Mouse (Mus musculus) heart, adult 11 months (tissue): ENCODE results near the gene Ubald2.

ENCODE experiments used
- DNase-seq: peaks from one replicate; pipeline ENCODE4 v3.0.0; 2022

The Ubald2 gene

DNA sequence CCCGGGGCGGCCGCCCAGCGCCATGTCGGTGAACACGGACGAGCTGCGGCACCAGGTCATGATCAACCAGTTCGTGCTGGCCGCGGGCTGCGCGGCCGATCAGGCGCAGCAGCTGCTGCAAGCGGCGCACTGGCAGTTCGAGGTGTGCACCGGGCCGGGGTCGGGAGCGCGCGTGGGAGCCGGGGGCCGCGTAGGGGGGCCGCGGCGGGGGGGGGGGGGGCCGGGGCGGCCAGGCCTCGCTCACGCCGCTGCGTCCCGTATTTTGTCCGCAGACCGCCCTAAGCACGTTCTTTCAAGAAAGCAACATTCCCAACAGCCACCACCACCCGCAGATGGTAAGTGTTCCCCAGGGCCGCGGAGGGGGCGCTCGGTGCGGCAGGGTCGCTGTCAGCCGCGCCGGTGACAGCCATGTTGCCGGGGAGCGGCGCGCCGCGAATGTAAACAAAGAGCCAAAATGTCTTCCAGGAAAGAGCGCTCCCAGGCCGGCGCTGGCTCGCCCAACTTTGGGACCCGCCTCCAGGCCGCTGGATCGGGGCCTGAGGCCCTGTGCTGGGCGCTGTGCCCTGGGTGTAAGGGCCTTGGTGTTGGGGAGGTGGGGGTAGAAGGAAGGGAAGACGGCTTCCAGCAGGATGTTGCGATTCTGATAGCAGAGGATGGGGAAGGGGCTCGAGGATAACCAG, 533 bp downstream of the Ubald2 start:
- peak; percentile 98 for DNase-seq

DNA sequence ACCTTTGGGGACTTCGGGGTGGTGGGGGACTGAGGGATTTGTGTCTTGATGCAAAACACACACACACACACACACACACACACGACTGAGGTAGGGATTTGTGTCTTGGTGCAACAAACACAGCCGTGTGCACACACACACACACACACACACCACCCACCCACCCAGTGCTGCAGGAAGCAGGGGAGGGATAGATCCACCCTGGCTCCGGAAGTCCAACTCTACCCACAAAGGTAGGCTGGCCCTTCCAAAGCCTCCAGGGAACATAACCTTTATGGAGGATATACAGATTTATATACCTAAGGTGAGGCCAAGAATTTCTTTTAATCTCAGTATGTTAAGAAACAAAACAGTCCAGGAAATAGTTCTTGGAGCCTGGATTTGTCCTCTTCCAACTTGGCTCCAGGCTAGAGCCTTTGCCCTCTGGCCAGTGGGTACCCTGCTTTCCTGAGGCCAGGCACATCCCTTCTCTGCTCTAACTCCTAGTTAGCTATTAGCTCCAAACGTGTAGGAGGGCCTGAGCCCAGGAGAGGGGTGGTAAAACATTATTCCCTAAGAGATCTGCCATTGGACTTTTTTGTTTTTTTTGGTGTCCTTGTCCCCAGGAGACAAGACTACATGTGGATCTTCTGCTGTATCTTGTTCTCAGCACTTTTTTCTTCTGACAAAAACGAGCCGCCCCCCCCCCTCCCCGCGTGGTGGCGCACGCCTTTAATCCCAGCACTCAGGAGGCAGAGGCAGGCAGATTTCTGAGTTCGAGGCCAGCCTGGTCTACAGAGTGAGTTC, 1.3 kb downstream of the Ubald2 start:
- no peak for DNase-seq

DNA sequence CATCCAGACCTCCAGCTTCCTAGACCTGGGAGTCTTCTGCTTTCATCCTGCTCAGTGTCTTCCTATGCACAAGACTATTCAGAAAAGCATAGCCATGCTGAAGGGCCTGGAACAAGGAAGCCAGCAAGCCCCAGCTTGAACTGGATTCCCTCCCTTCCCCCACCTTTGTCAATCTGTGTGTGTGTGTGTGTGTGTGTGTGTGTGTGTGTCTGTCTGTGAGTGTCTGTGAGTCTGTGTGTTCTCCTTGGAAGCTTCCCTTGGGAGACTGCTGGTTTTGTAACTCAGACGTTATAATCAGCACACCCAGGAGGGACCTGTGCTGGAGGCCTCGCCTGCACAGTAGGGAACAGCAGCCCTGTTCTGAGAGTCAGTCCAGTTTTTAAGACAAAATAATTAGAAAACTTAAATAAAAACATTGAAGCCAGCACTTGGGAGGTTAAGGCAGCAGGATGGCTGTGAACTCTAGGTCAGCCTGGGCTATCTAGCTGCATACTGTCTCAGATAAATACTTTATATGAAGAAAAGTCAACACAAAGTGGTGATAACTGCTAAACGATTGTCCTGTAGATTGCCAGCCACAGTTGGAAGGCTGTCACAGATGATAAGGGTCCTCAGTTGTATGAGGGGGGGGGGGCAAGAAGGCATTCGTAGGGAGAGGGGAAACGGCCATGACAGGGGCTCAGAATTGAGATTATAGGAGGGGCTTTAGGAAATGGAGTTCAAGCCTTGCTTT, 2.3 kb downstream of the Ubald2 start:
- no peak for DNase-seq

DNA sequence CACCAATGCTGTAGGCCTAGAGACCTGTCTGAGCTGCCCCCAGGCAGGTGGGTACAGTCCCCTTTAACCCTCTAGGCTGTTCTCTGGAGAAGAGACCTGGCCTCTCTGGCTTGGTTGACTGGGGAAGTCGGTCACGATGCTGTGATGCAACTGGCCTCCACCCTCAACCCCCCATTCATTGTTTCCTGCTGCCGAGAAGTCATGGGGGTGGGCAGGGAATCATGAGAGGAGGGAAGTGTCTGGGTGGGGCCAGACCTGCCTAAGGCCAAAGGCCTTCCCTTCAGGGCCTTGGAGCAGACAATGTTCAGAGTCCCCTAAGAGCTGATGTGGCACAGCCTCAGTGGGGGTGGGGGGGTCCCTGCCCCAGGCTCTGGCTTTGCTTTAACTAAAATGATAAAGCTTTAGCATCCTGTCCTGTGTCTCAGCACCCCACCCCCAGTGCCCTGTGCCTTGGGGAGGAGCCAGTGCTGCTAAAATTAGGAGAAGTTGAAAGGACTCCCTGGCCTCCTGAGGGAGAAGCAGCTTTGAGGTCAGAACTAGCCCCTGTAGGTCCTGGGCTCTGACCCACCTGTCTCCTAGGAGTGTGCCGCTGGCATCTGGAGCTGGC, 2.9 kb downstream of the Ubald2 start:
- DNase-seq: peak; percentile 98

DNA sequence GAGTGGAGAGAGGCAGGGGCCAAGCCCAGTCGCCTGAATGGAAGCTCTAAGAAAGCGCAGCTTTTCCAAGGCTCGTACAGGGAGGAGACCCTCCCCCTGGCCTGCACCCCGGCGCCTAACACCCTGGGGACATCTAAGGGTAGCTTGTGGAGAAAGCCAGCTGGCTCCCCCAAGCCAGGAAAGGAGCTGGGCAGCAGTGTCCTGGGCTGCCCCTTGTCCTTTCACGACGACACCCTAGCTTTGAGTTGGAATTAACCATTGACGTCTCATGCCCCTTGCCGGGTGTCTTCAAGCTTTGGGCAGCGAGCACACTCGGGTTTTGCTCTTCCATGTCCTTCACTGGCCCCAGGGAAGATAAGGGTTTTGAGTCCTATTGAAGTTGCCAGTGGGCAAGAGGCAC, 3.6 kb downstream of the Ubald2 start:
- DNase-seq: no peak

DNA sequence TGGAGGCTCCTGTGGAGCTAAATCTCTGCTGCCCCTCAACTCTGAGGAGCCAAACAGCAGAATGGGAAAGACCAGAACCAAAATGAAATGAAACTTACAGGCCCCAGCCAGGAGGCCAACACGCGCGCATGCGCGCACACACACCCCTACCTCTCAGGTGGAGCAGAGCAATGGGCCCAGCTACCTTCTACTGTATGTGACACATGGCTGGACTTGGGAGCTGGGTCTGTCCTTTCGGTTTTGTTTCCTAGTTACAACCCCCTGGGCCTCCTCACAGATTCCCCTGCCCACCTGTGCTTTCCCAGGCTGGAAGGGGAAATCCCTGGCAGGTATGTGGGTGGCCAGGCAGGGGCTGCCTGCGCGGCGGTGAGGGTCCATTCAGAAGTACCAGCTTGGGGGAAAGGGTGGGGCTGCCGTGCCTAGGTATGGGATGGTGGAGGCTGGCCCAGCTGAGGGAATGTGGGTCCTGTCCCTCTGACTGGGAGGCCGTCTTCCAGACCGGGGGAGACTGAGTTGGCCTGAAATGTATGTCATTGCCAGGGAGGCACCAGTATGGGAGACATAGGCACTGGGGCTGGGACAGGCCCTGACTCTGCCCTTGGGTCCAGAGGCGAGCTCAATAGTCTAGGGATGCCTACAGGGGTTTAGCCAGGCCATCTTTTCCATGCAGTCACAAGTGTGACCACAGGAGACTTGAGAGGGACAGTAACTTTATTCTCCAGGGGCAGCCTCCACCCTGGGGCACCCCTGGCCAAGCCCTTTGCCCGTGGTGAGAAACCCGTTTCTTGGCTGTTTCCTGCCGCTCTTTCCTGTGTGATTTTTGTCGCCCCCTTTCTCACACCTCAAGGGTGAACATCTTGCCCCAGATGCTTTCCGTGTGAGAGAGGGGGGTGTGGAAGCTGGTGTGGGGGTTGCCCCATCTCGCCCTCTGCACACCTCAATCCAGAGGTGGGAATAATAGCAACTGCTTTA, 5.7 kb downstream of the Ubald2 start:
- DNase-seq: peak; percentile 91

DNA sequence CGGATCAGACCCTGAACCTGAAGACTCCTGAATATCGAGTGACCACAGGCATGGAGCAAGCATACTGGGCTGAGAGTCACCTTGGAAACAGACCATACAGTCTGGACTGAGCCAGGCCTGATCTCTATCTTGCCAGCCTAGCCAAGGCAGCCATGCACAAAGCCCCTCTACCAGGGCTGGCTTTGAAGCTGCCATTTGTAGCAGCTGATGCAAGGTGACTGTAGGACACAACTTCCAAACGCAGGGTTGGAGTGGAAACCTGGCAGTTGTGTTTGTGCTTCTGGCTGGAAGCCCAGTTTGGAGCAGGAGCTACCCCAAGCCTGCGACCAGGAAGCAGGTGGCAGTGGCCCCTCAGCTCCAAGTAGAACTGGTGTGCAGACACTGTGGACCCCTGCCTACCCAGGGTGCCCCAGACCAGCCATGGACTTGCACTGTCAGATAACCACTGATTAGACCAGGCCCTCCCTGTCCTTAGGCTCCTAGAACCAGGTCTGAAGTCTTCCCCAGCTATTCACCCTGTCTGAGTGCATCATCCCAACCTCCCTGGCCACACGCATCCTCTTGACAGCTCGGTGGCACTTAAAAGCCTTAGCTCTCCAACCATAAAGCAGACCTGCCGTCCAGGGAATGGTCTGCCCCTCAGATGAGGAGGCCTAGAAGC, 6.6 kb downstream of the Ubald2 start:
- peak; percentile 94 for DNase-seq

DNA sequence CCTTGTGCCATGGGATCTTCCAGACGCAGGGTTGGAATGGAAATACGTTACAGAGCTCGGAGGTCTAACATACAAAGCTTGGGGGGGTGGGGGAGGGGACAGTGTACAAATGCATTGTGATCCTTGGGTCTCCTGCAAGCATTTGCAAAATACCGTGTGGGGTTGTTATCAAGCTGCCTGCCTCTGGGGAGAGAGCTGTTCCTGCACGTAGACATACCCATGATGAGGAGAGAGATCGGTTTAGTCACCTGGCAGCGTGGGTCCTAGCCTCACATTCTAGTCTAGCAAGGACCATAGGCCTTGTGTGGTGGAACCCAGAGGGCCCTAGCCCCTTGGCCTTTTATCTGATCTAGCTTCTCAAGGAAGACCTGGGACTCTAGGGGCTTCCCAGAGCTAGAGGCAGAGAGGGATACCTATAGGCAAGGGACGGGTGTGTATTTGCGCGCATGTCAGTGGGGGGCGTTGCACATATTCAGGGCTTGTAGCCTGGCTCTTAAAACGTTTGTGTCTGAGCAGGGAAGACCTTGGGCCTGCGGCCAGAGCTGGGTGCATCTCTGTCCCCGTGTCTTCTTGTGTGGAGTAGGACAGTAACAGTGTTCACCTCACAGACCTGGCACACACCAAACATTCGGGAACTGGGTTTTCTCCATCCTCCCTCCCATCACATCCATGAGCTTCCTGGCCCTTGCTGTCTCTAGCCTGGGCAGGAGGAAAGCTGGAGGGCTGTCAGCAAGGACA, 8.4 kb downstream of the Ubald2 start:
- no peak for DNase-seq

DNA sequence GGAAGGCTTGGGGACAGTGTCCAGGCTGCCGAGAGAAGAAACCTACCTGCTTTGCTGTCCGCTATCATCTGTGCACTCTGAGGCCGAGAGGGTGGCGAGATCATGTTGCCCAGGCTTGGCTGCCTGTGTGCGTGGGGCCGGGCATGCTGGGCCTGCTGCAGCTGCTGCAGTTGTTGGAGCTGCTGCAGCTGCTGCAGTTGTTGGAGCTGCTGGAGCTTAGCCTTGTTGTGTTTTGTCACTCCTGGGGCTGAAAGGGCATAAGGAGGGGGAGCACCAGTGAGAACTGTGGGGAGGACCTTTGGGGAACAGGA, 8.9 kb downstream of the Ubald2 start:
- DNase-seq: no peak

DNA sequence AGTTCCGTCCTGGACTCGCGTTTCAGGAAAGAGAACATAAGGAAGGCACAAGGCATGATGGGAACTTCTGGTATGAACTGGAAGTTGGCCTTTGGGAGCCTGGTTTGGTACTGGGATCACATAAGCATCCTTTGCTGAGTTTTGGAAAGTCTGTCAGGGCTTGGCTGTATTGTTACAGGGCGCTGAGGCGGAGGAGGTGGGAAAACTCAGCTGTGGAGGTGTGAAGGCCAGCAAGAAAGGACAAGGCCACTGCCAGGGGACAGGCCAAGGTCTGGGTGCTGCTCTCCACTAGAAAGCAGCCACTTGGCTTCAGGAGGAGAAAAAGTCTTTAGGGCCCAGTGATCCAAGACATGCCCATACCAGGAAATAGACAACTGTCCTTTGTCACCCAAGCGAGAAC, 9.4 kb downstream of the Ubald2 start:
- no peak for DNase-seq

DNA sequence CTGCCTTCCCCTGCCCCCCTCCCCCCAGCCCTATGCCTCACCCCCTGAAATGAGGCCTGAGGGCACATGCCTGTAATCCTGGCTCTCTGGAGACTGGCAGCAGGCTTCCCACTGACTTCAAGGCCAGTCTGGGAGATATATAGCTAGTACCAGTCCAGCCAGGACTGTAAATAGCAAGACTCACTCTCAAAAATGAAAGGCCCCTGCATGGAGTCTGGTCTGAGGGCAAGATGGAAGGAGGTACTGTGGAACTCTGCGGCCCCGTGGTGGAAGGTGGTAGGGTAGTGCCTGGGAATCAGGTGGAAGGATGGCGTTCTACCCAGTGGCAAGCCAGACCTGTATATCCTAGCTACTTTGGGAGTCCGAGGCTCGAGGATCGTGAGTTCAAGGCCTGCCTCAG, 10.0 kb downstream of the Ubald2 start:
- no peak for DNase-seq

DNA sequence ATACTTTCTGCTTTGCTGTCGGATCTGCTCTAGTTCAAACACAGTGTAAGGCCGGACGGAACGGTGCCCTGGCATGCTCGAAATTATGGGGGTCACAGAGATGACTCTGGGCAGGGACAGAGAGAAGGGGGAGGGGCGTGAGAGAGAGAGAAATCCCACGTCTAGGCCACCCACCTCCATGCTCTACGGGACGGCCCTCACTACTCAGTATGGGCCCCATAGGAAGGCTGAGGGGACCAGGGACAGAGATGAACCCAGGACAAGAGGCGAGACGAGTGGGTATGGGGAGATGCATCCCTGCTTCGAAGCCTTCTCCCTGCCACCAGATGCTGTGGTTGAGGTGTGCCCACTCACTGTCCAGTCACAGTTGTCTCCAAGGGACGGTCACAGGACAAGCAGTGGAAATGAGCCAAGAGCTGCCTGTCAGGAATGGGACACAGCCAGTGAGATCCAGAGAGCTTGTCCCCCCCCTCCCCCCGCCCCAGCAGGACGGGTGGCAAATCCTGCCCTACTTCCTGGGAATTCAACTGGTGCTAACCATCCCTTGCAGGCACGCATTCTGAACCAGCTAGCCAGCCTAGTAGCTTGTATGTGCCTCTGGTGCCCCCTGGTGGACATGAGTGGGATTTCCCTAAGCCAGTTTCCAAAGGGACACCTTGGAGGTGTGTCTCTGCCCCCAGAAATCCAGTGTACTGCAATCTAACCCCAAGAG, 11.9 kb downstream of the Ubald2 start:
- peak; percentile 98 for DNase-seq

DNA sequence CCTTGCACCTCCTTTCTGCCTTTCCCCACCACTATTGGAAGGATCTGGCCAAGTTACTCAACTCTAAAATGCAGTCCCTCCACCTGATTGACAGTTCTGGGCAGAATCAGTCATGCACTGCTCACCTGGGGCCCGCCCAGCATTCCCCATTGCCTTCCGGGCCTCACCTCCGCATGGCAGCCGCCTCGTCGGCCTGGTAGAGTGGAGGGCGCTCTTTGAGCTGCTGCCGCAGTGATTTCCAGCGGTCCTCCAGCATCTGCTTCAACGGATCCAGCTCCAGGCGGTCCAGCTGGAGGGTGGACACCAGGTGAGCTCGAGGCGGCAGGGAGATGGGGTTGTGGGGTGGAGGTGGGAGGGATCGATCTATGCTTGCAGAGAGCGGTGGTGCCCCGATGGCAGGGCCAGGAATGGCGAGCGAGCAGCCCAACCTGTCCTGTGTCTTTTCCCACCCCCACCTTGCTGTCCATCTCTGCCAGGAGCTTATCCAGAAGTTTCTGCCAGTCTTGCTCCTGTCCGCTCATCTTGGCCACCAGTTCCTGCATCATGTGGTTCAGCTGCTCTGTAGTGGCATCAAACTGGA, 12.5 kb downstream of the Ubald2 start:
- DNase-seq: peak; percentile 91

DNA sequence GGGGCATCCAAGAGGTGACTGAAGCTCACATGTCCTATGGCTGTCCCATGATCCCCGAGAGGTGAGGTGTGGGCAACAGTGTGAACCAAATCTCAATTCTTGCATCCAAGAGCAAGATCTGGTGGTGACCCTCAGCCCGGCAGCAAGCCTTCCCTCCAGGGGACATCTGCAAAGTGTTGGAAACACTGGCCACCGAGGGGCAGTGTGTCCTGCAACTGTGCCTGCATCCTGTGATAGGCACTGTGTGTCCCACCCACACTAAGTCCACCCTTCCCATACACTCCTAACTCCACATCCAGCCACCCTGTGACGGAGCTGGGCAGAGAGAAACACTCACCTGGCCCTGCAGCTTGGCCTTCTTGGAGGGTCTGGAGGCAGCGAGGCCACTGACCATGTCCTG, 13.9 kb downstream of the Ubald2 start:
- DNase-seq: no peak

DNA sequence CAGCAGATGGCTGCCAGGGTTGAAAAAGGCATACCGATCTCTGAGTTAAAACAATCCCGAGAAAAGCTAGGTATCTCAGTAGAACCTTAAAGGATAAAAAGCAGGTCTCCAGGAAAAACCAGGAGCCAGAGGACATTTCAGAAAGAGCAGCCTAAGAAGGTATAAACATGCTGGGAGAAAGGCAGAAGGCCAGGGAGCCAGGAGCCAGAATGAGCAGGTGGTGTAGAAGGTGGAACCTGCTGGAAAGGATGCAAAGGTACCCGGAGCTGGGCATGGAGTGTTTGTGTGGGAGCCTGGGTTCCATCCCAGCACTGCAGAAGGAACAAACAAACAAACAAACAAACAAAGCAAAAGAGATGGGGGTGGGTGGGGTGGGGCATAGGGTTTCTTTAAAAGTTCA, 15.4 kb downstream of the Ubald2 start:
- DNase-seq: no peak

DNA sequence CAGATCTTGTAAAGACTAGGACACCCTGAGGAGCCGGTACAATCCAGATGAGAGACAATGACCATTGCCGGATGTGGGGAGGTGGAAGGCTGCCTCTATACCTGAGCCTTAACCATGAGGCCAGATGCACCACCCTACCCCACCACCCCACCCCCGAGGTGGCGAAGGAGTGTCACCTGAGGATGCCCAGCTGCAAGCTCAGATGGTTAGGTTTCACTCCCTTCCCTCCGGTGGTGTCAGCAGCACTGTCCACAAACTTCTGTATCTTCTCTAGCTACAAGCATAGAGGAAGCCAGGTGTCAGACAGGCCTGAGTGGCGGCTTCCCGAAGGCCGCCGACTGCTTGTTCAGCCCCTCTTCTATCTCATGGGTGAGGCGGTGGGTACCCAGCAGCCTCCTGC, 20.0 kb downstream of the Ubald2 start:
- no peak for DNase-seq

DNA sequence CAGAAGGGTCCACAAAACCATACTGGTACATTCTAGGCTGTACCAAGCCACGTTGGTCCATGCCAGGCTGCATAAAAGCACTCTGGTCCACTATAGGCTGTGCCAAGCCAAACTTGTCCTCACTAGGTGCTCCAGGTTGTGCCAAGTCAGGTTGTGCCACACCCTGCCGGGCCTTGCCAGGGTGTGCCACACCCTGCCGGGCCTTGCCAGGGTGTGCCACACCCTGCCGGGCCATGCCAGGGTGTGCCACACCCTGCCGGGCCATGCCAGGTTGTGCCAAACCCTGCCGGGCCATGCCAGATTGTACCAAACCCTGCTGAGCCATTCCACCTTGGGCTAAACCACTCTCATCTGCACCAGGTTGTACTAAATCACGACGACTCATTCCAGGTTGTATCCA, 22.3 kb downstream of the Ubald2 start:
- no peak for DNase-seq

DNA sequence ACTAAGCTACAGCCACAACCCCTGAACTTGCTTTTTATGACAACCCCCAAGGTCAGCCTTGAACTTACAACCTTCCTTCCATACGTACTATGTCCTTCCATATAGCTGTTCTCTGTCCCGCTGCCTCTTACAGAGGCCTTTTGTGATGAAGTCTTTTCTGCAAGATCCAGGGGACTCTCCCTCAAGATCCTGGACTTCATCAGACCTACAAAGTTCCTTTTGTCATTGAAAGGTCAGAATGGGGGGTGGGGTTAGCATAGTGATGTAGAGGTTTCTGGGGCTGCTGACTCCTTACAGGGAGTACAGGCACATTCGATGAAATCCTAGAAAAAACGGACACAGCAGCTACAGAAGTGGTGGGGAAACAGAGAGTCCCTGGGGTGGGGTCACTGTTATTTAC, 25.9 kb downstream of the Ubald2 start:
- no peak for DNase-seq

DNA sequence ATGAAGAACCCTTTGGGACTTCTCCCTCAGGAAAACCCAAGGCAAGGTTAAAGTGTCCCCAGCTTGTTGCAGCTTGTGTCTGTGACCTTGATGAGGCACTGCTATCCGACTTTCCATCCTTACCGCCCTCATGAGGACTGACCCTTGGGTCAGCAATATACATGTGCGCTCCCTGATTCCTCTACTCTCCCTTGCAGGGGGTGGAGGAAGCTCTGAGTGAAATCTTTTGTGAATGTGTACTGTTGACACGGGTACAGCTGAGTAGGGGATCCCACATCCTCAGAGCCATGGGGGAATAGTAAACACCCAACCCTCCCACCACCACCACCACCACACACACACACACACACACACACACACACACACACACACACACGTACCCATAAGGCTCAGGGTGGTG, 29.4 kb downstream of the Ubald2 start:
- DNase-seq: no peak

DNA sequence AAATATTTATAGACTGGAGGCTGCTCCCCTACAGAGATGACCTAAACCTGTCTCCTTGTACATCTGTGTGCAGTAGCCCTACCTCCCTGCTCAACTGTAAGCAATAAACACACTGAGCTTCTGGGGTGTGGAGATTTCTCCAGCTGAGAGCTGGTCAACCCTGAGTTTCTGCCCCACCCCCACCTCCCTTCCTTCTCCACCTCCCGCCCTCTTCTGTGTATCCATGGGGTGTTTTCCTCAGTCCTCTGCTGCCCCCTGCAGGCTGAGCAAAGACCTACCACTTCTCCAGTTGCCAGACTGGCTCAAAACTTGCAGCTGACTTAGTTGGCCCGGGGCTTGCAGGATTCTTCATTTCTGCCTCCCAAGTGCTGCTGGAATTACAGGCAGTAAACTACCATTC, 29.9 kb downstream of the Ubald2 start:
- peak; percentile 97 for DNase-seq
